Mouse (Mus musculus) midbrain, embryonic 13.5 days (tissue): Measurements from ENCODE around the gene Ganab. TPM values are rescaled to one million over a fixed set of nuclear protein-coding genes. Genes with fewer than 3 reads are reported as not detected.
"Not testable (repeated sequence)": the region's sequence is repeated elsewhere in the genome, so short reads cannot be mapped to it uniquely, and the experiment has no call there.

Experiments used
- ATAC-seq: fragments of 200-750 bp; cut with Nextera tagmentation; 2 replicates; pipeline ENCODE4 v1.8.0; 2017; ENCODE audit warnings: mild to moderate bottlenecking, moderate TSS enrichment, moderate library complexity
- H3K27ac ChIP-seq: fragments of 300-500 bp; sonication (generic); 2 replicates; pipeline ENCODE4 v1.5.1; 2015; ENCODE audit warnings: inconsistent platforms, mild to moderate bottlenecking, moderate library complexity
- H3K27me3 ChIP-seq: fragments of 300-500 bp; sonication (generic); 2 replicates; pipeline ENCODE4 v1.6.1; 2015; ENCODE audit warnings: mild to moderate bottlenecking, inconsistent platforms
- H3K36me3 ChIP-seq: fragments of 300-500 bp; sonication (generic); 2 replicates; pipeline ENCODE4 v1.6.1; 2015; ENCODE audit warnings: mild to moderate bottlenecking, inconsistent platforms
- H3K4me1 ChIP-seq: fragments of 300-500 bp; sonication (generic); replicated peaks from 2 replicates; pipeline ENCODE4 v1.6.1; 2015; ENCODE audit warnings: inconsistent platforms
- H3K4me2 ChIP-seq: fragments of 300-500 bp; sonication (generic); replicated peaks from 2 replicates; pipeline ENCODE4 v1.6.1; 2015; ENCODE audit warnings: moderate library complexity, mild to moderate bottlenecking, inconsistent platforms
- H3K4me3 ChIP-seq: fragments of 300-500 bp; sonication (generic); replicated peaks from 2 replicates; pipeline ENCODE4 v1.5.1; 2015; ENCODE audit warnings: mild to moderate bottlenecking, inconsistent platforms
- H3K9ac ChIP-seq: fragments of 300-500 bp; sonication (generic); replicated peaks from 2 replicates; pipeline ENCODE4 v1.6.1; 2015; ENCODE audit warnings: mild to moderate bottlenecking, inconsistent platforms
- H3K9me3 ChIP-seq: fragments of 300-500 bp; sonication (generic); 2 replicates; pipeline ENCODE4 v1.6.1; 2016; ENCODE audit warnings: mild to moderate bottlenecking, inconsistent platforms
- WGBS: fragments of 180-500 bp; shearing (Covaris S2); methylation state at CpG from one replicate; pipeline ENCODE4 v1.1.7; 2015; 5-methylcytosine and 5-hydroxymethylcytosine counted together
- polyA plus RNA-seq: library from polyadenylated mRNA; unstranded; fragments of >200 nt; fragmentation: Nextera tagmentation; extraction: Ambion mirVana; gene quantifications from 2 replicates; pipeline ENCODE4 v1.2.1, GENCODE M21; 2015

The Ganab gene
- 96.8 and 99.8 TPM in 2 replicates for polyA plus RNA-seq

DNA sequence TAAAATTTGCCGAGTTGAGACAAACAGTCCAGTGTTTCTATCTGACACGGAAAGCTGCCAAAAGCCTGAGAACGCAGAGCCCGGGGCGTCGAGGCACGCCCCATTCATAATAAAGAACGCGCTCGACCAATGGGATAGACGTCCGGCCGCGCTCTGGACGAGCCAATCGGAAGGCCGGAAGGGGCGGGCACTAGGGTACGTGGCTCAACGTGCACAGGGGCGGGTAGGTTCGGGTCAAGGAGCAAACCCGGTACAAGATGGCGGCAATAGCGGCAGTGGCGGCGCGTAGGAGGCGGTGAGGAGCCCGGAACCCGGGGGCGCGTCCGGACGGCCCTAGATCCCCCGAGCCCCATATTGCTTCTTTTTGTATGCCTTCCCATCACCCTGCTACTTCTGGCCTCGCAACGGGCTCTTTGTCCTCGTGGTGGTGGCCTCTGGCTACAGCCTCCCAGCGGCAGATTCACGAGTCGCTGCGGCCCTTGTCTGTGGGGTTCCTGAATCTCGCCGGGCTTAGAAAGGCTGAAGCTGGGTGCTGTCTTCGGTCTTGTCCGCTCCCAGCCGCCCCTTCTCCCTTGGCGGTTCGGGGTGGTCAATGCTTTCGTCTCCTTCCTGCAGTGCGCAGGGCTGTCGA lies at the start of gene Ganab:
Gene Ganab (plus strand): TSS at position 207 of the 631 bp plus-strand sequence.
- peak within 1 kb of the TSS; percentile 89 for H3K4me2 ChIP-seq
- H3K9ac ChIP-seq, result peak within 1 kb of the TSS; percentile 97
- WGBS, result under 1% methylated on average over 53 of the region's 53 CpGs
- peaks cover 34% of the 10 kb centered on the region for H3K36me3 ChIP-seq
- H3K4me3 ChIP-seq, result peak within 1 kb of the TSS; percentile 98
- no peaks in the 10 kb centered on the region for H3K27me3 ChIP-seq
- peak; percentile 99 for ATAC-seq
- peaks cover 44% of the 10 kb centered on the region for H3K4me1 ChIP-seq
- H3K9me3 ChIP-seq, result no peaks in the 10 kb centered on the region
- H3K27ac ChIP-seq, result peak within 1 kb of the TSS; percentile 87

GRCm38 (mm10) chr19:8848356-8848755 lies 49.5 kb upstream of the Ganab start:
- WGBS, result 81% methylated on average over 5 of the region's 5 CpGs
- H3K27me3 ChIP-seq, result no peaks in the 10 kb centered on the region

DNA sequence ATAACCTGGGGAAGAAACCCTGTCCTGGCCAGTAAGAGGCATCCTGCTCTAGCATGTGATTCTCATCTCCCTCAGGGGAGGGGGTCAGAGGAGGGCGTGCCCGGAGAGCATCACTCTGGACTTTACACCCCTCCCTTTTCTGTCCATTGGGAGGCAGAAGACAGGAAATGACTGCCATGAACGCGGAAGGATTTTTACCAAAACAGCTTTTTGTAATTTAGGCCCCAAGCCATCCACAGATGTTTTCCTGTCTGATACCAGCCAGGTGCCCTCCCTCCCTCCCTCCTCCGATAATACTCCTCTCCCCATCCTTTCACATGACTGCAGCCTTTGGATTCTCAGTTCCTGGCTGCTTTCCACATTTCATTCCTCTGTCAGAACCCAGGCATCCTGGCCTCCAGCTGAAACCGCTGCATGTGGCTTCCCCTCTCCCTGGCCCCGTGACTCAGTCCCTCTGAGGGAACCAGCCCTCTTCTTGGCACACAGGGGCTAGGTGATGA lies 47.4 kb upstream of the Ganab start, which contains the start of gene Lrrn4cl:
Gene Lrrn4cl (plus strand): TSS at position 367 of the 500 bp plus-strand sequence.
- whole genome bisulfite sequencing, result 40% methylated on average over 7 of the region's 7 CpGs
- H3K4me2 ChIP-seq, result no peak within 1 kb of the TSS
- no peak within 1 kb of the TSS; the same call in 1 of the 2 replicates for H3K9ac ChIP-seq
- H3K4me3 ChIP-seq, result no peak within 1 kb of the TSS
- H3K27ac ChIP-seq, result no peak within 1 kb of the TSS
- no peaks in the 10 kb centered on the region for H3K9me3 ChIP-seq
- no peaks in the 10 kb centered on the region for H3K27me3 ChIP-seq
- 0 out of 2 replicates have a peak, but pooled peaks have one; percentile 20 for ATAC-seq
- no peaks in the 10 kb centered on the region for H3K4me1 ChIP-seq
- peaks cover 38% of the 10 kb centered on the region for H3K36me3 ChIP-seq

More at GRCm38 (mm10) chr19:8848356-8848755, 49.5 kb upstream of the Ganab start:
- Histone ChIP-seq H3K4me2 (no peak overlapping the region), H3K9me3 (no peaks in the 10 kb centered on the region), H3K4me3 (no peak overlapping the region), H3K4me1 (no peaks in the 10 kb centered on the region), H3K27ac (no peak overlapping the region), H3K36me3 (peaks cover 38% of the 10 kb centered on the region), H3K9ac (no peak overlapping the region)
- no peak for ATAC-seq

- Histone ChIP-seq H3K9ac (no peak overlapping the region), H3K9me3 (no peaks in the 10 kb centered on the region), H3K27me3 (no peaks in the 10 kb centered on the region), H3K4me2 (no peak overlapping the region), H3K4me1 (no peaks in the 10 kb centered on the region), H3K36me3 (peaks cover 28% of the 10 kb centered on the region), H3K27ac (no peak overlapping the region), H3K4me3 (no peak overlapping the region)
- no peak for ATAC-seq
- WGBS, result 47% methylated on average over 7 of the region's 7 CpGs
These were observed 46.2 kb upstream of the Ganab start for GRCm38 (mm10) chr19:8851639-8852038.

DNA sequence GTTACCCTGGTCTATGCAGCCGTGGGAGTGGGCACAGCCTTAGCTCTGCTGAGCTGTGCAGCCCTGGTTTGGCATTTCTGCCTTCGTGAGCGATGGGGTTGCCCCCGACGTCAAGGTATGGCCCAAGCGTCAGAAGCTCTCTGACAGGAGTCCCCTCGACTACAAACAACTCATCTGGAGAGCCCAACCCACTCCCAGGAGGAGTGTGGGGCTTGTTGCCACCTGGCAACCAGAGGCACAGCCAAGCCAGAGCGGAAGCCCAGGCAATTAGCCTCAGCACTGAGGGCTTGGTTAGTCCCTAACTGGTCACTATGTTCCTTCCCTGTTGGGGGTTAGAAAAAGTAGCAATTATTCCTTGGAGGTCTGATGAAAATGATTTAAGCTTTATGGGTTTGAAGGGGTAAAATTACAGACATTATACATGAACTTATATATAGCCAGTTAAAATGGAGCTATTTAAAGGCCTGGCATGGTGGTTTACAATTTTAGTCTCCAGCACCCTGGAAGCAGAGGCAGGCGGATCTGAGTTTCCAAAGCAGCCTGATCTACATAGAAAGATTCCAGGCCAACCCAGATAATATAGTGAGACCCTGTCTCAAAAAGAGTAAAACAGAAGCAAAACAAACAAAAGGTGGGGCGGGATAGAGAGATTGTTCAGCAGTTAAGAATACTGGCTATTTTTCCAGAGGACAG lies 45.5 kb upstream of the Ganab start:
- WGBS, result 68% methylated on average over 10 of the region's 10 CpGs
- H3K4me3 ChIP-seq, result no peak overlapping the region
- no peak for ATAC-seq
- no peaks in the 10 kb centered on the region for H3K9me3 ChIP-seq
- H3K36me3 ChIP-seq, result peaks cover 21% of the 10 kb centered on the region
- H3K9ac ChIP-seq, result no peak overlapping the region
- no peak overlapping the region for H3K4me2 ChIP-seq
- H3K27me3 ChIP-seq, result no peaks in the 10 kb centered on the region
- H3K4me1 ChIP-seq, result no peaks in the 10 kb centered on the region
- no peak overlapping the region for H3K27ac ChIP-seq

- Histone ChIP-seq H3K27ac (no peak overlapping the region), H3K9me3 (no peaks in the 10 kb centered on the region), H3K4me2 (no peak overlapping the region), H3K4me1 (no peaks in the 10 kb centered on the region), H3K4me3 (no peak overlapping the region), H3K27me3 (no peaks in the 10 kb centered on the region), H3K9ac (no peak overlapping the region), H3K36me3 (peaks cover 14% of the 10 kb centered on the region)
- ATAC-seq, result no peak
- WGBS, result 84% methylated on average over 3 of the region's 3 CpGs
These were observed 44.8 kb upstream of the Ganab start for GRCm38 (mm10) chr19:8853117-8853516.

GRCm38 (mm10) chr19:8857689-8858088 lies 40.2 kb upstream of the Ganab start:
- Histone ChIP-seq H3K27me3 (no peaks in the 10 kb centered on the region), H3K4me2 (no peak overlapping the region), H3K27ac (no peak overlapping the region), H3K9me3 (no peaks in the 10 kb centered on the region), H3K9ac (no peak overlapping the region), H3K4me3 (no peak overlapping the region), H3K36me3 (no peaks in the 10 kb centered on the region), H3K4me1 (no peaks in the 10 kb centered on the region)
- no peak for ATAC-seq
- 48% methylated on average over 4 of the region's 4 CpGs for WGBS

DNA sequence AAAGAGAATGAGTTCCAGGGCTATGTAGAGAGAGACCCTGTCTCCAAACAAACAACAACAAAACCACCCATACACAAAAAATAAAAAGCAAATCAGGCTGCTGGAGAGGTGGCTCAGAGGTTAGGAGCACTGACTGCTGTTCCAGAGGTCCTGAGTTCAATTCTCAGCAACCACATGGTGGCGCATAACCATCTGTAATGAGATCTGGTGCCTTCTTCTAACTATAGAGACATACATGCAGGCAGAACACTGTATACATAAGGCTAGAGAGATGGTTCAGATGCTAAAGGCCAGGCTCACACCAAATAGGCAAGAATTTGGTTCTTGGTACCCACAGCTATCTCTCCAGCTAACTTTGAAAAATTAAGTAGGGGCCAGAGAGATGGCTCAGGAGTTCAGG lies 38.9 kb upstream of the Ganab start:
- H3K4me3 ChIP-seq, result no peak overlapping the region
- ATAC-seq, result 0 out of 2 replicates have a peak, but pooled peaks have one; percentile 24
- no peak overlapping the region for H3K27ac ChIP-seq
- H3K9ac ChIP-seq, result no peak overlapping the region
- H3K4me1 ChIP-seq, result no peaks in the 10 kb centered on the region
- H3K36me3 ChIP-seq, result no peaks in the 10 kb centered on the region
- 21% methylated on average over 1 of the region's 1 CpGs for WGBS
- H3K4me2 ChIP-seq, result no peak overlapping the region
- no peaks in the 10 kb centered on the region for H3K27me3 ChIP-seq
- no peaks in the 10 kb centered on the region for H3K9me3 ChIP-seq

DNA sequence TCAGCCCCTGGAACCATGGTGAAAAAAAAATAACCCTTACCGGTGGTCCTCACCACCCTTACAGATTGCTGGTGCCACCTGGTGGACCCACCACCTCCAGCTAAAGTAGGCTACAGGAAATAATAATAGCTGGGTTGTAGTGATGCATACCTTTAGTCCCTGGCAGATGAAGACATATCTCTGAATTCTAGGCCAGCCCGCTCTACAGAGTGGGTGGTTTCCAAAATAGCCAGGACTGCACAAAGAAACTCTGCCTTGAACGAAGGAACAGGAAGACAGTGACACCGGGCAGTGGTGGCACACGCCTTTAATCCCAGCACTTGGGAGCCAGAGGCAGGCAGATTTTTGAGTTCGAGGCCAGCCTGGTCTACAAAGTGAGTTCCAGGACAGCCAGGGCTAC lies 33.6 kb upstream of the Ganab start:
- Histone ChIP-seq H3K4me3 (no peak overlapping the region), H3K27me3 (no peaks in the 10 kb centered on the region), H3K4me1 (no peaks in the 10 kb centered on the region), H3K36me3 (no peaks in the 10 kb centered on the region), H3K27ac (no peak overlapping the region), H3K4me2 (no peak overlapping the region), H3K9me3 (no peaks in the 10 kb centered on the region), H3K9ac (no peak overlapping the region)
- WGBS, result 84% methylated on average over 6 of the region's 6 CpGs
- ATAC-seq, result no peak

GRCm38 (mm10) chr19:8870381-8870780 lies 27.5 kb upstream of the Ganab start:
- H3K27me3 ChIP-seq, H3K4me3 ChIP-seq, H3K9ac ChIP-seq, ATAC-seq, H3K9me3 ChIP-seq, H3K27ac ChIP-seq: not testable (repeated sequence)
- WGBS, result 63% methylated on average over 3 of the region's 3 CpGs
- H3K4me1 ChIP-seq, result peaks cover 13% of the 10 kb centered on the region
- H3K4me2 ChIP-seq, result 0 out of 2 replicates have a peak overlapping the region, but pooled peaks have one; percentile 86
- peaks cover 24% of the 10 kb centered on the region for H3K36me3 ChIP-seq

DNA sequence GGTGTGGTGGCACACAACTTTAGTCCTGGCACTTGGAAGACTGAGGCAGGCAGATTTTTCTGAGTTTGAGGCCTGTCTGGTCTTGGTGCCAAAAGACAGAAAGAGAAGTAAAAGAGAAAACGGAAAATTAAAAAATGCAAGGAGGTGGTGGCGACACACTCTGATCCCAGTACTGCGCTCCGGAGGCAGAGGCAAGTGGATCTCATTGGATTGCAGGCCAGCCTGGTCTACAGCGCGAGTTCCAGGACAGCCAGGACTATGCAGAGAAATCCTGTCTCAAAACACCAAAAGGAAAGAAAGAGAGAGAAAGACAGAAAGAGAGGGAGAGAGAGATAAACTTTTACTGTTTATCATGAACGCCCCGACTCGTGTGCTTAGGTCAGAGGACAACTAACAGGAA lies 27.0 kb upstream of the Ganab start:
- peaks cover 29% of the 10 kb centered on the region for H3K36me3 ChIP-seq
- ATAC-seq, result peak; percentile 61
- H3K9ac ChIP-seq, result peak overlapping the region; percentile 93
- peaks cover 13% of the 10 kb centered on the region for H3K4me1 ChIP-seq
- H3K27me3 ChIP-seq, result no peaks in the 10 kb centered on the region
- H3K9me3 ChIP-seq, result no peaks in the 10 kb centered on the region
- peak overlapping the region; percentile 86 for H3K4me3 ChIP-seq
- H3K27ac ChIP-seq, result peak overlapping the region; percentile 75
- 65% methylated on average over 9 of the region's 9 CpGs for WGBS
- peak overlapping the region; percentile 86 for H3K4me2 ChIP-seq
